Mouse (Mus musculus): ENCODE data around the gene Neurl2.
A peak's percentile ranks its signal among the peaks of the same experiment; 100 is the strongest.
"Not testable (repeated sequence)": the region's sequence is repeated elsewhere in the genome, so short reads cannot be mapped to it uniquely, and the experiment has no call there.

The Neurl2 gene

GRCm38 (mm10) chr2:164815821-164816220 lies 17.4 kb downstream of the Neurl2 start:
- no peak for DNase-seq

GRCm38 (mm10) chr2:164815348-164815747 lies 17.9 kb downstream of the Neurl2 start:
- no peak for DNase-seq

- DNase-seq, result no peak
These were observed 19.7 kb downstream of the Neurl2 start for GRCm38 (mm10) chr2:164813557-164813956.

- DNase-seq, result no peak
These were observed 26.6 kb downstream of the Neurl2 start for GRCm38 (mm10) chr2:164806614-164807013.

GRCm38 (mm10) chr2:164805332-164805718 lies 27.9 kb downstream of the Neurl2 start:
- no peak for DNase-seq

- DNase-seq, result peak; percentile 97 to 99
These were observed 28.5 kb downstream of the Neurl2 start, which contains the start of the genes Acot8 and Zswim3 for GRCm38 (mm10) chr2:164804533-164805331. TSS of gene Acot8 (minus strand) at chr2:164804882. TSS of gene Zswim3 (plus strand) at chr2:164805098.

GRCm38 (mm10) chr2:164803921-164804313 lies 29.3 kb downstream of the Neurl2 start:
- DNase-seq, result no peak

GRCm38 (mm10) chr2:164803201-164803920 lies 29.9 kb downstream of the Neurl2 start:
- no peak for DNase-seq

GRCm38 (mm10) chr2:164800252-164801004 lies 32.8 kb downstream of the Neurl2 start:
- no peak for DNase-seq

- not testable (repeated sequence) for DNase-seq
These were observed 34.7 kb downstream of the Neurl2 start for GRCm38 (mm10) chr2:164798554-164798953.

GRCm38 (mm10) chr2:164795868-164796267 lies 37.4 kb downstream of the Neurl2 start:
- DNase-seq, result no peak

- peak; percentile 85 to 94 for DNase-seq
These were observed 39.0 kb downstream of the Neurl2 start for GRCm38 (mm10) chr2:164794293-164794692.

GRCm38 (mm10) chr2:164793772-164794171 lies 39.5 kb downstream of the Neurl2 start:
- no peak for DNase-seq

GRCm38 (mm10) chr2:164793236-164793635 lies 40.0 kb downstream of the Neurl2 start:
- peak; percentile 78 to 85 for DNase-seq

- peak in 1 of 2 experiments; percentile 12 for DNase-seq
These were observed 40.7 kb downstream of the Neurl2 start for GRCm38 (mm10) chr2:164792400-164793190.

- DNase-seq, result peak; percentile 69
These were observed 41.4 kb downstream of the Neurl2 start for GRCm38 (mm10) chr2:164791841-164792261.

GRCm38 (mm10) chr2:164790451-164790850 lies 42.8 kb downstream of the Neurl2 start:
- DNase-seq, result no peak

- no peak for DNase-seq
These were observed 44.8 kb downstream of the Neurl2 start for GRCm38 (mm10) chr2:164788411-164788810.

GRCm38 (mm10) chr2:164787779-164788178 lies 45.5 kb downstream of the Neurl2 start:
- no peak for DNase-seq

- no peak for DNase-seq
These were observed 46.2 kb downstream of the Neurl2 start for GRCm38 (mm10) chr2:164787032-164787431.

GRCm38 (mm10) chr2:164786388-164786885 lies 46.8 kb downstream of the Neurl2 start:
- DNase-seq, result peak in 1 of 2 experiments; percentile 45
